Mouse (Mus musculus) heart, embryonic 16.5 days (tissue): ENCODE data around the gene Ano10. TPM values are rescaled to one million over a fixed set of nuclear protein-coding genes. Genes with fewer than 3 reads are reported as not detected.

Experiments
- ATAC-seq: fragments of 200-750 bp; cut with Nextera tagmentation; replicated peaks from 2 replicates; pipeline ENCODE4 v1.8.0; 2017; ENCODE audit warnings: moderate number of reproducible peaks; ENCODE audit not compliant: insufficient read depth, low FRiP score; ENCODE audit errors: extremely low read depth
- H3K27ac ChIP-seq: fragments of 300-500 bp; sonication (generic); 2 replicates; pipeline ENCODE4 v1.5.1; 2014; ENCODE audit warnings: mild to moderate bottlenecking, low read length, control low read depth, moderate library complexity
- H3K27me3 ChIP-seq: fragments of 300-500 bp; sonication (generic); 2 replicates; pipeline ENCODE4 v1.6.1; 2014; ENCODE audit warnings: low read length, mixed read lengths; ENCODE audit not compliant: control insufficient read depth, insufficient read depth
- H3K36me3 ChIP-seq: fragments of 300-500 bp; sonication (generic); 2 replicates; pipeline ENCODE4 v1.6.1; 2014; ENCODE audit not compliant: control insufficient read depth, insufficient read depth
- H3K4me1 ChIP-seq: fragments of 300-500 bp; sonication (generic); 2 replicates; pipeline ENCODE4 v1.6.1; 2014; ENCODE audit warnings: low read length, mixed read lengths; ENCODE audit not compliant: control insufficient read depth, insufficient read depth
- H3K4me2 ChIP-seq: fragments of 300-500 bp; sonication (generic); 2 replicates; pipeline ENCODE4 v1.6.1; 2014; ENCODE audit warnings: low read depth, mild to moderate bottlenecking, control low read depth, low read length
- H3K4me3 ChIP-seq: fragments of 300-500 bp; sonication (generic); 2 replicates; pipeline ENCODE4 v1.5.1; 2014; ENCODE audit warnings: mild to moderate bottlenecking, control low read depth, low read length
- H3K9ac ChIP-seq: fragments of 300-500 bp; sonication (generic); 2 replicates; pipeline ENCODE4 v1.6.1; 2014; ENCODE audit warnings: low read length, control low read depth
- H3K9me3 ChIP-seq: fragments of 300-500 bp; sonication (generic); replicated peaks from 2 replicates; pipeline ENCODE4 v1.6.1; 2016; ENCODE audit warnings: low read length; ENCODE audit not compliant: control insufficient read depth
- WGBS: fragments of 180-500 bp; shearing (Covaris S2); extraction: QIAGEN DNeasy Blood & Tissue Kit; methylation state at CpG from one replicate; pipeline ENCODE4 v1.1.7; 2014; 5-methylcytosine and 5-hydroxymethylcytosine counted together
- polyA plus RNA-seq: library from polyadenylated mRNA; unstranded; fragments of >200 nt; fragmentation: Nextera tagmentation; extraction: Ambion mirVana; gene quantifications from 2 replicates; pipeline ENCODE4 v1.2.1, GENCODE M21; 2015

The Ano10 gene
- polyA plus RNA-seq, 1 experiment from 2014 or later = 27.3 TPM

DNA sequence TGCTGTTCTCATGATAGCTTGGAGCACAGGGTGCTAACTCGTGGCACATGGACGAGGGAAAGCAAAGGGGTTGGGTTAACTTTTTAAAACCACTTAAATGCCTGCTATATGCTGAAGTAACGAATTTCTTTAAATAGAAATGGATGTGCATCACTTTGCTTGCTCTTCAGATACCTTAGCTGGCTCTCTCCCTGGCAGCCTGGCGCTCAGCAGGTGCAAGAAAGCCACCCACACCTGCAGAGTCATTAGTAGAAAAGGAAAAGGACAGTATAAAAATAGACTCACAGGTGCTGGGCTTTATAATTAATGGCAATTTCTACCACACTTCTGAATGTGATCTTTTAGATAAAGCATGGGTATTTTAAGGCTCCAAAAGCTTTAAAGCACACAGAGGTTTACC is 85.9 kb downstream of the Ano10 start:
- H3K9ac ChIP-seq = no peak overlapping the region
- H3K9me3 ChIP-seq = no peaks in the 10 kb centered on the region
- no peak for ATAC-seq
- peaks cover 17% of the 10 kb centered on the region for H3K4me1 ChIP-seq
- 77% methylated on average over 4 of the region's 4 CpGs for WGBS
- no peaks in the 10 kb centered on the region for H3K36me3 ChIP-seq
- H3K27ac ChIP-seq = no peak overlapping the region
- no peak overlapping the region for H3K4me3 ChIP-seq
- H3K27me3 ChIP-seq = no peaks in the 10 kb centered on the region
- H3K4me2 ChIP-seq = no peak overlapping the region

DNA sequence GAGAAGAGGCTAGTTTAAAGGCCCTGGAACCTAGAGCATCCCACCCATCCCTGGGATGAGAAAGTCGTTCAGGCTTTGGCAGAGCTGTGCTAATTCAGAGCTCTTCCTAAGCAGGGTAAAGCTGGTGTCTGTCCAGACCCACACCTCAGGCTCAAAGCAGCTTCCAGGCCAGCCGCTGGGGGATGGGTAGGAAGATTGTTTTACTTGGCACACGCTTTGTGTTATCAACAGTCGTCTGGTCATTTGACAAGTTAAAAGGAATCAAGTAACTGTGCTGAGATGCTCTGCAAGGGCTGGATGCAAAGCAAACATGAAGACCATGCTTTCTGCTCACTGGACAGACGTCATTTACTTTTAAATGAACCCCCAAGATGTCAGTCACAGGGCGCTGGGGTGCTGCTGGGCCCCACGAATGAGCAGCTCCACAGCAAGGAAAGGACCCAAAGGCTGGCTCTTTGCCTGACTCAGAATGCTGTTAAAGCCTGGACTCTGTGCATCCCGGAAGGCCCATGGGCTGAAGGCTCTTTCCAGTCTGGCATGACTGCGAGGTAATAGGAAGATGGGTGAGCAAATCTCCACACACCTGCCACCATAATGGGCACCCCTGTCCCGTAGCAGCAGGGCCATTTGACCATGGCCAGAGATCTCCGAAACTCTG is 88.6 kb downstream of the Ano10 start:
- Histone ChIP-seq H3K9ac (no peak overlapping the region), H3K4me2 (no peak overlapping the region), H3K9me3 (no peaks in the 10 kb centered on the region), H3K36me3 (no peaks in the 10 kb centered on the region), H3K4me3 (no peak overlapping the region), H3K27me3 (no peaks in the 10 kb centered on the region), H3K27ac (peak overlapping the region; percentile 9; the same call in 1 of the 2 replicates), H3K4me1 (peaks cover 19% of the 10 kb centered on the region)
- peak; percentile 71 for ATAC-seq
- 32% methylated on average over 11 of the region's 11 CpGs for WGBS

DNA sequence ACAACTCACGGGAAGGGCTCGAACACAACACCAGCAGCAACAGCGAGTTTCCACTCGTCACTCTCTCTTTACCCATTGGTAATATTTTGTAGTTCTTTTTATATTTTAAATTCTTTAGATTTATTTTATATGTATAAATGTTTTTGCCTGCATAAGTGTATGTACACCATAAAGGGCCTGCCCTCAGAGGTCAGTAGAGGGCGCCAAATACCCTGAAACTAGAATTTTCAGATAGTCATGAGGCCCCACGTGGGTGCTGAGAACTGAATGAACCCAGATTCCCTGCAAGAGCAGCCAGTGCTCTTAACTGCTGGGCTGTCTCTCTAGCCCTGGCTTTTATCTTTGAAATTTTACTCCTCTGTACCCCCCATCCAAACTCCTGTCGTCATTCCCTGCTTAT is 89.7 kb downstream of the Ano10 start:
- Histone ChIP-seq H3K27me3 (no peaks in the 10 kb centered on the region), H3K4me2 (no peak overlapping the region), H3K36me3 (no peaks in the 10 kb centered on the region), H3K4me1 (peaks cover 21% of the 10 kb centered on the region), H3K27ac (no peak overlapping the region), H3K4me3 (no peak overlapping the region), H3K9ac (no peak overlapping the region), H3K9me3 (no peaks in the 10 kb centered on the region)
- ATAC-seq = no peak
- 74% methylated on average over 7 of the region's 7 CpGs for WGBS

DNA sequence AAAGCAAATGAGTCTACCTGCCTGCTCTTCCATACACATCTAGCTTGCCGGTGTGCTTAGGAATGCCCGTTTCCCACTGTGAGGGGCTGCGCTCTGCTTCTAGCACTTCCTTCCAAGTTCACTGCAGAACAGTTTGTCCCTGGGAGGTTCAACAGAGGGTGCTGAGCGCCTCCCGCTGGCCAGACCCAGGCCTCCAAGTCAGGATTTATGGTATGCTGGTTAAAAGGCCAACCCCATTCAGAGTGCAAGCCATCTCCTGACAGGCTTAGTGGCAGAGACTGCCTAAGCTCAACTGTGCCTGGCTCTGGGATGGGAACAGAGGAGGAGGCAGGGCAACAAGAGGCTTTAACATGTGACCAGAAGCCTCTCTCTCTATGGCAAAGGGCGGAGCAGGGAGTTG is 95.0 kb downstream of the Ano10 start:
- Histone ChIP-seq H3K27me3 (no peaks in the 10 kb centered on the region), H3K4me1 (peaks cover 45% of the 10 kb centered on the region), H3K27ac (no peak overlapping the region), H3K4me2 (no peak overlapping the region), H3K4me3 (no peak overlapping the region), H3K9ac (no peak overlapping the region), H3K9me3 (no peaks in the 10 kb centered on the region), H3K36me3 (no peaks in the 10 kb centered on the region)
- 37% methylated on average over 6 of the region's 6 CpGs for WGBS
- peak; percentile 32 for ATAC-seq

DNA sequence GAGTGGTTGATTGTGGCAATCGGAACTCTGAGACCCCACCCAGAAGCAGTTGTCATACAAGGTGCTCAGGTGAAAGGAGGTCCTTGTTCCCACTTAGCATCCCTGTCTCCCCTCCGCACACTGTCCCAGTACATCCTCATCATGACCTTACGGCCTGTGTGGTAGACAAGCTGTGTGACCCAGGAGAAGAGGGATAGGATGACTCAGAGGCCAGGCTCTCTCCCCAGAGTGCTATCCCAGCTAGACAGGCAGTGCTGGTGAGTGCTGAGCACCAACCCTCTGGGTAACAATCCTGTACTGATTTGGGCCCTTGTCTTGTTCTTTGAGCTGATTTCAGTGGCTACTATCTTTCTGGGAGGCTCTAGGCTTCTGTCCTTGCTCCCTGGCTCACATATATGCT is 95.6 kb downstream of the Ano10 start:
- Histone ChIP-seq H3K4me3 (no peak overlapping the region), H3K9ac (0 out of 2 replicates have a peak overlapping the region, but pooled peaks have one; percentile 30), H3K4me2 (no peak overlapping the region), H3K4me1 (peaks cover 46% of the 10 kb centered on the region), H3K27ac (no peak overlapping the region), H3K36me3 (no peaks in the 10 kb centered on the region), H3K9me3 (no peaks in the 10 kb centered on the region), H3K27me3 (no peaks in the 10 kb centered on the region)
- no peak for ATAC-seq
- WGBS = 96% methylated on average over 3 of the region's 3 CpGs

DNA sequence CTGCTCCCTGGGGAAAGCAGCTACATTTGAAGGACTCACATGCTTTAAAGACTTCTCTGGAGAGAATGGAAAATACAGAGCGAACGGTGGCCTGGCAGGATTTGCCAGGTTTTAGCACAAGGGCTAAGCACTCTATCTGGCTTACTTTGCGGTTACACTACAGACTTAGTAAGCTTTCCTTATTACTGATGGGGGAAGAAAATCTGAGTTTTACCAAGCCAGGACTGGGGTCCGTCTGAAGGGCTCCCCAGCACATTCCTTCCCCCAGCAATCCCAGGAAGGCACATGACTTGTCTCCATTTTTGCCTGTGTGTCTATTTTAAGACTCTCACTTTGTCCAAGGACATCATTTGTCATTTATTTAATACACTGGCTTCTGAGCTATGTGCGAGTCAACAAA is 97.2 kb downstream of the Ano10 start:
- 41% methylated on average over 5 of the region's 5 CpGs for WGBS
- peak overlapping the region; percentile 53; the same call in 1 of the 2 replicates for H3K9ac ChIP-seq
- no peaks in the 10 kb centered on the region for H3K27me3 ChIP-seq
- H3K9me3 ChIP-seq = no peaks in the 10 kb centered on the region
- ATAC-seq = no peak; the same call in 1 of the 2 replicates
- H3K27ac ChIP-seq = peak overlapping the region; percentile 93
- H3K4me2 ChIP-seq = no peak overlapping the region; the same call in 1 of the 2 replicates
- no peak overlapping the region for H3K4me3 ChIP-seq
- H3K4me1 ChIP-seq = peaks cover 49% of the 10 kb centered on the region
- no peaks in the 10 kb centered on the region for H3K36me3 ChIP-seq

DNA sequence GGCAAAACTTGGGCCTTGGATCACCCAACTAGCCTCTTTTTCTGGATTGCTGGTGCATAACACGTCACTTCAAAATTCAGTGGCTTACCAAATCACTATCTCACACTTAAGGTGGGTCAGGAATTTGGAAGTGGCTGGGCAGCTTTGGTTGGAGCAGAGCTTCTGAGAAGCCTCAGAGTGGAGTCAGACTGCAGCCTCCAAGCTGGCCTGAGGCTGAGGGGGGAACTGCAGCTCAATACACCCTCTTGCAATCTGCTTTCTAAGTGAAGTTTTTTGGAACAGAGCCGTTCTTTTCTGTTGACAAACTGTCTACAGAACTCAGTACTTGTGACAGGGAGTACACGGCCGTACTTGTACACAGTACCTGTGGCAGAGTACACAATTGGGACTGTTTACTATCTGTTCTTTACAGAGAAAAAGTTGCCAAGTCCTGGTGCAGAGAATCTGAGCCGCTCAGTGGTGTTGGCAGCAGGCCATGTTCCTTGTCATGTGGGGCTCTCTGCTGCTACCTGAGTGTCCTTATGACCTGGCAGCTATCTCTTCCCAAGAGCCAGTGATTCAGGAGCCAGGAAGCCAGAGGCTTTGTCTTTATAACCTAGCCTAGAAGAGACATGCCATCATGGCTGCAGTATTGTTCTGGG is 99.1 kb downstream of the Ano10 start:
- peak overlapping the region; percentile 93 for H3K27ac ChIP-seq
- 37% methylated on average over 5 of the region's 5 CpGs for WGBS
- no peaks in the 10 kb centered on the region for H3K27me3 ChIP-seq
- peaks cover 49% of the 10 kb centered on the region for H3K4me1 ChIP-seq
- H3K36me3 ChIP-seq = no peaks in the 10 kb centered on the region
- ATAC-seq = peak; percentile 72
- H3K9me3 ChIP-seq = no peaks in the 10 kb centered on the region
- H3K4me3 ChIP-seq = no peak overlapping the region
- H3K9ac ChIP-seq = no peak overlapping the region
- no peak overlapping the region for H3K4me2 ChIP-seq

DNA sequence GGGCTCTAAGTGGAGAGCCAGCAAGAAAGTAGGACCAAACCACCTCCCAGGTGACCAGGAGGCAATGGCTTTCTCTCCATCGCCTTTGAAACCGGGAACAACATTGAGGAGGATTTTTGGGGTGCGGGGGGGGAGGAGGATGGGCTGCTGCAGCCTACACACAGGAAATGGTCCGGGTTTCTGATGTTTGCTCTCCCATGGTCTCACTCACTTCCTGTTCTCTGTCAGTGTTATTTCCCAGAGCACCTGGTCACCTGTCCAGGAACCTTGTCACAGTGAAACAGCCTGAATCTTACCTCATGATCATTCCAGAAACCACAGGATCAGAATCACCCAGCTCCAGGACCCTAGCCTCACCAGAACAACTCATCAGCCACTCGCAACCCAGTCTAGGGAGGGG is 100.4 kb downstream of the Ano10 start:
- Histone ChIP-seq H3K4me1 (peaks cover 50% of the 10 kb centered on the region), H3K27me3 (no peaks in the 10 kb centered on the region), H3K27ac (peak overlapping the region; percentile 9; the same call in 1 of the 2 replicates), H3K9me3 (no peaks in the 10 kb centered on the region), H3K4me2 (no peak overlapping the region), H3K36me3 (no peaks in the 10 kb centered on the region), H3K9ac (no peak overlapping the region), H3K4me3 (no peak overlapping the region)
- 70% methylated on average over 5 of the region's 5 CpGs for WGBS
- no peak for ATAC-seq

DNA sequence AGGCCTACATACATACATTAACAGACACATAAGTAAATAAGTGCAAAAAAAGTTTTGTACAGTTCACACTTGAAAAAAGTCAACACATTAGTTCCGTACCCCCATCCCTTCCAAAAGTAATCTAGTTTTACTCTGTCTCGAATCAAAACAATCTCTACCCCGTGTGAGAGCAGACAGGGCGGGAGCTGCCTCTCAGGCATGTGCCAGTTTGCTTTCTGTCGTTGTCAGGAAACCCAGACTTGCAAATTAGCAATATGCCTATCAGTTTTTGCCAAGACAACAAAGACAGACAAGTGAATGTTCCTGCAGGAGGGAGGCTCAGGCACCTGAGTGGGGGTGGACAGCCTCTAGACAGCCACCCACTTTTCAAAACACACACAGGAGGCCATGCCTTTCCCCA is 100.9 kb downstream of the Ano10 start:
- 54% methylated on average over 5 of the region's 5 CpGs for WGBS
- no peaks in the 10 kb centered on the region for H3K27me3 ChIP-seq
- H3K9ac ChIP-seq = no peak overlapping the region
- peaks cover 54% of the 10 kb centered on the region for H3K4me1 ChIP-seq
- no peaks in the 10 kb centered on the region for H3K36me3 ChIP-seq
- no peaks in the 10 kb centered on the region for H3K9me3 ChIP-seq
- no peak overlapping the region for H3K4me3 ChIP-seq
- no peak overlapping the region for H3K4me2 ChIP-seq
- ATAC-seq = no peak
- peak overlapping the region; percentile 9; the same call in 1 of the 2 replicates for H3K27ac ChIP-seq
